Mouse (Mus musculus): ENCODE results near the gene Slc25a45. TPM values are rescaled to one million over a fixed set of nuclear protein-coding genes. Genes with fewer than 3 reads are reported as not detected.
A peak's percentile ranks its signal among the peaks of the same experiment; 100 is the strongest.

The Slc25a45 gene
- total and polyA plus RNA-seq, 2 experiments = 13.0 to 52.8 TPM

DNA sequence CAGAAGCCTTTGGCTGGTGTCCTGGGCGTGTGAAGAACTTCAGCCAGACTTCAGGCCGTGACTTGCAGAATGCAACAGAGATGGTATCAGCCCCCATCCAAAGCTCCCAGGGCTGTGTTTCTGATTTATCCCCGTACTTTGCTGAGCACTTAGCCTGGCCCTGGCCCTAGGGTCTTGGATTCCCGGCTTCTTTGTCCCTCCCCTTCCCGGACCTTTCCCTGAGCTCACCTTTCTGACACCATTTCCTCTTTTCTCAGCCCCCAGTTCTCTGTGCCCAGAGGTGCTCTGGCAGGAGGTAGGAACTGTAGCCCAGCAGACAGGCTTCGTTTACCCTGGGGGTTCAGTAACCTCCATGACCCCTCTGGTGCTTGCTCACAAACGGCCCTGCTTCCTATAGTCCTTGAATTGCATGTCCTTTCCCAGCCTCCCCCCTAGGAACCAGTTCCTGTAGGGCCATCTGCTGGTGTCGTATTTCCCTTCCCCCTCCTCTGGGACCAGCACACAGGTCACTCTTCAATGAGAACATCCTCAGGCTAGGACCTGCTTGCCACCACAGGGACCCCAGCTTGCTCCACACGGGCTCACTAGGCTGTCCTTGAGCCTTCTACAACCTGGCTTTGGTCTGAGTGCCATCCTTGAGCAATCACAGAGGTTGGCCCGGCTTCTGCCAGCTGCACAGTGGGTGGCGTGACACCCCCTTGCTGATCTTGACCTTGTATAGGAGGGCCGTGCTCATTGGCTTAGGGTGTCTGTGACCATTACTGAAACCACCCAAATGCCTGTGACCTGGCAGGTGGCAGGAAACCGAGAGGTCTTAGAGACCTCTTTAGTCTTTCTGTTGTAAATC is 28.6 kb upstream of the Slc25a45 start:
- peaks cover 5% of the 10 kb centered on the region for H3K79me2 ChIP-seq (ENCODE audit: control insufficient read depth, insufficient read depth, low read length)
- H3K27me3 ChIP-seq (ENCODE audit: control insufficient read depth, insufficient read depth, low read length) = no peaks in the 10 kb centered on the region
- TF ChIP-seq CTCF (IDR thresholded peaks at IDR 0.05; ENCODE audit: low read depth, low read length) (no peak), POLR2A (IDR thresholded peaks at IDR 0.05; ENCODE audit: extremely low read depth, insufficient read depth, low read length) (0 out of 2 replicates have a peak, but pooled peaks have one; percentile 35)
- H3K4me1 ChIP-seq (ENCODE audit: control insufficient read depth, insufficient read depth, low read length) = peaks cover 25% of the 10 kb centered on the region
- peak overlapping the region; percentile 83 for H3K9ac ChIP-seq (ENCODE audit: low read depth, low read length)
- DNase-seq (ENCODE audit: extremely low read depth, low read depth, low spot score) = peak; percentile 87
- H3K4me3 ChIP-seq (ENCODE audit: insufficient read depth, low read depth, low read length) = peak overlapping the region; percentile 51
- 4% methylated on average over 13 of the region's 13 CpGs for WGBS
- H3K36me3 ChIP-seq (ENCODE audit: control insufficient read depth, insufficient read depth, low read length) = no peaks in the 10 kb centered on the region
- H3K27ac ChIP-seq (replicated peaks; ENCODE audit: insufficient read depth, low read depth, low read length) = peak overlapping the region; percentile 96

DNA sequence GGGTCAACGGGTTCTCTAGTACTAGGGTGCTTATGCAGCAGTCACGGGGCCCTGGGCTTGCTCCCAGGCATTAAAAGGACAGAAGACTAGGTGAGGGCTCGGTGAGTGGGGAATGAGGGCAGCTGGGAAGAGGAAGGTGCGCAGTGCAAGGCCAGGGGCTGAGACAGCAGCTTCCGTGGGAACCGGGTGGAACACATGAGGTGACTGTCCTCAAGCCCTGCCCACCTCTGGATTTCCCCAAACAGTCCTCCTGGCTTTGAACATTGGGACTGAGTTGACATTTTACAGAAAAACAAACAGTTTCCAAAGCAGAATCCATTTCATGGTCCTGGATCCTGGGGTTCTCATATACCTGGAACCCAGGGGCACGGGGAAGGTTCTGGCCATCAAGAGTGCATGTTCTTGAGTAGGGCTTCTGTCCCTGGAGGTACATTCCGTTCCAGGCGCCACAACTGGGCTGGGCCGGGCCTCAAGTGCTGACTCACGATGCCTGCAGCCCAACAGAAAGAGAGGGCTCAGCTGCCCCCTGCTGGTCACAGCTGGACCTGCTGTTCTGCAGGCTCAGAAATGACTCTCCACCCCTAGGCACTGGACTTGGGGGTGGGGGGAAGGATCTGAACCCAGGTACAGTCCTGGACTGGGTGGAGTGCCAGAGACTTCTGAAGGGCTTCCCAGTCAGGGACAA is 27.6 kb upstream of the Slc25a45 start:
- Histone ChIP-seq H3K27me3 (ENCODE audit: control insufficient read depth, insufficient read depth, low read length) (no peaks in the 10 kb centered on the region), H3K36me3 (ENCODE audit: control insufficient read depth, insufficient read depth, low read length) (no peaks in the 10 kb centered on the region), H3K79me2 (ENCODE audit: control insufficient read depth, insufficient read depth, low read length) (no peaks in the 10 kb centered on the region), H3K27ac (replicated peaks; ENCODE audit: insufficient read depth, low read depth, low read length) (peak overlapping the region; percentile 96), H3K4me1 (ENCODE audit: control insufficient read depth, insufficient read depth, low read length) (peaks cover 25% of the 10 kb centered on the region), H3K9ac (ENCODE audit: low read depth, low read length) (peak overlapping the region; percentile 42), H3K4me3 (ENCODE audit: insufficient read depth, low read depth, low read length) (peak overlapping the region; percentile 7)
- WGBS = 1% methylated on average over 11 of the region's 11 CpGs
- peak; percentile 97 for DNase-seq (ENCODE audit: extremely low read depth, low read depth, low spot score)
- 0 out of 2 replicates have a peak, but pooled peaks have one; percentile 28 for TF ChIP-seq POLR2A (IDR thresholded peaks at IDR 0.05; ENCODE audit: extremely low read depth, insufficient read depth, low read length)
- TF ChIP-seq CTCF (IDR thresholded peaks at IDR 0.05; ENCODE audit: low read depth, low read length) = peak; percentile 98

DNA sequence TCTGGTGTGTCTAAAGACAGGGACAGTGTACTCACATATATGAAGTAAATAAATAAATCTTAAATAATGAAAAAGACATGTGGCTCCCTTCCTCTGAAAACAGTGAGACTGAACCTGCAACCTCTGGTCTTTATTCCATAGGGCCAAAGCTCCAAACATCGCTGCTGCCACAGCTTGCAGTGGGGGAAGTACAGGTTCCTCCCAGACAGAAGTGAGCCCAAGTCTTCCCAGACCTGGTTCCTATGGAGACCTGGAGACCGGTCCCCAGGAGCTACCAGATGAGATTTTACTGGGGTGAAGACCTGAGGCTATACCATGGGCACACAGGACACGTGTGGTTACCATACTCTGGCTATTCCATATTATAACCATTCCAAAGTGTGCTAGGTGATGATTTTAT is 26.7 kb upstream of the Slc25a45 start:
- Histone ChIP-seq H3K27ac (replicated peaks; ENCODE audit: insufficient read depth, low read depth, low read length) (peak overlapping the region; percentile 96), H3K9ac (ENCODE audit: low read depth, low read length) (peak overlapping the region; percentile 21; the same call in 1 of the 2 replicates), H3K4me3 (ENCODE audit: insufficient read depth, low read depth, low read length) (no peak overlapping the region), H3K27me3 (ENCODE audit: control insufficient read depth, insufficient read depth, low read length) (no peaks in the 10 kb centered on the region), H3K79me2 (ENCODE audit: control insufficient read depth, insufficient read depth, low read length) (no peaks in the 10 kb centered on the region), H3K36me3 (ENCODE audit: control insufficient read depth, insufficient read depth, low read length) (peaks cover 2% of the 10 kb centered on the region; the same call in 1 of the 2 replicates), H3K4me1 (ENCODE audit: control insufficient read depth, insufficient read depth, low read length) (peaks cover 25% of the 10 kb centered on the region)
- no peak for DNase-seq (ENCODE audit: extremely low read depth, low read depth, low spot score)
- WGBS = 74% methylated on average over 3 of the region's 3 CpGs
- no peak for TF ChIP-seq CTCF (IDR thresholded peaks at IDR 0.05; ENCODE audit: low read depth, low read length)
- no peak for TF ChIP-seq POLR2A (IDR thresholded peaks at IDR 0.05; ENCODE audit: extremely low read depth, insufficient read depth, low read length)

DNA sequence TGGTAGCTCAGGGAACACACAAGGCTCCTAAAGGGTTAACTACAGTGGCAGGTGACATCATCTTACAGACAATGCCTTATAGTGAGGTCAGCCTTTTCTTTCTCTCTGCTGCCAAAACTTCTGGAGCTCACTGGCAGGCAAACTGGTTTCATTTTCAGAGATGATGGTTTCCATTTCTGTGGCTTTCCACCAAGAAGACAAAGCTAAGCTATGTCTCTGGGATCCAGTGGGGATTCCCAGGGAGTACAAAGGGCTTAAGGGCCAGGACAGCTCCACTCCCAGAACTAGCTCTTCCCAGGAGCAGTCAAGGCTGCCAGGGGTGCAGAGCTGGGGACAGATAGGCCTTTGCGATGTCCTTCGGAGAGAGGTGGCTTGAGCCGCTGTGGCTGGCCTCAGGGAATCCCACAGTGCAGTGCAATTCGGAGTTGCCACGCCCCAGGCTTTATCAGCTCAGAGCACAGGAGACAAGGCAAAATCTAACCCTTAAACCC is 26.1 kb upstream of the Slc25a45 start:
- WGBS = 77% methylated on average over 5 of the region's 5 CpGs
- Histone ChIP-seq H3K79me2 (ENCODE audit: control insufficient read depth, insufficient read depth, low read length) (no peaks in the 10 kb centered on the region), H3K36me3 (ENCODE audit: control insufficient read depth, insufficient read depth, low read length) (peaks cover 2% of the 10 kb centered on the region; the same call in 1 of the 2 replicates), H3K4me3 (ENCODE audit: insufficient read depth, low read depth, low read length) (no peak overlapping the region), H3K27me3 (ENCODE audit: control insufficient read depth, insufficient read depth, low read length) (no peaks in the 10 kb centered on the region), H3K4me1 (ENCODE audit: control insufficient read depth, insufficient read depth, low read length) (peaks cover 25% of the 10 kb centered on the region), H3K9ac (ENCODE audit: low read depth, low read length) (peak overlapping the region; percentile 13; the same call in 1 of the 2 replicates), H3K27ac (replicated peaks; ENCODE audit: insufficient read depth, low read depth, low read length) (peak overlapping the region; percentile 11)
- peak; percentile 56 for DNase-seq (ENCODE audit: extremely low read depth, low read depth, low spot score)
- no peak for TF ChIP-seq POLR2A (IDR thresholded peaks at IDR 0.05; ENCODE audit: extremely low read depth, insufficient read depth, low read length)
- TF ChIP-seq CTCF (IDR thresholded peaks at IDR 0.05; ENCODE audit: low read depth, low read length) = no peak

DNA sequence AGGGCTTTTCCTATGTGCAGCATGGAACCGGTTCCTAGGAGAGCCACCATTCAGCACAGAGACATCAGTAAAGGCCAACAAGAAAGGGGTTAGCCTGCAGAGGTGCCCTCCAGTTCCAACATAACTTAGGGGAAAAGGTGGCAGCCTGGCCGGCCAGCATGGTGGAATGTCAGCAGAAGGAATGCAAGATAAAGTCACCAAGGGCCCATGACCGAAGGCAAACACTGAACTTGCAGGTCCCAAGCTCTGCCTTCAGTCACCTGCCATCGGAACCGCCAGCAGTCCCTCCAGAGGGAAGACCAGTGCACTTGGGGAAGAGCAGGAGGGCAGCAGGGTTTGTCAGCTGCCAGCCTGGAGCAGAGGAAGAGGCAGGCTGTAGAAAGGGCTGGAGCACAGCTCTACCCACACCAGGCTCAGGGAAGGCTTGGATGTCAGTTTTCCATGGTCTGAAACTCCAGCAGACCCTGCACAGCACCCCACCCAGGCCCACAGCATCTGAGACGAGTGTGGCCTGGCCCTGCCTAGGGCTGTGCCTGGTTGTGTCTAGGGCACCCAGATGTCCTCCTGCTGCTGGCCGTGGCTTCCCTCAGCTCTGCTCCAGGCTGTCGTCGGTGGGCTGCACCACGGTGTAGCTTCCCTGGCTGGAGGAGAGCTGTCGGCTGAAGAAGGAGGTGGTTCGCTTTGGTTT is 25.4 kb upstream of the Slc25a45 start:
- no peak for TF ChIP-seq CTCF (IDR thresholded peaks at IDR 0.05; ENCODE audit: low read depth, low read length)
- TF ChIP-seq POLR2A (IDR thresholded peaks at IDR 0.05; ENCODE audit: extremely low read depth, insufficient read depth, low read length) = no peak
- WGBS = 88% methylated on average over 12 of the region's 12 CpGs
- no peak for DNase-seq (ENCODE audit: extremely low read depth, low read depth, low spot score)
- Histone ChIP-seq H3K79me2 (ENCODE audit: control insufficient read depth, insufficient read depth, low read length) (no peaks in the 10 kb centered on the region), H3K4me1 (ENCODE audit: control insufficient read depth, insufficient read depth, low read length) (peaks cover 25% of the 10 kb centered on the region), H3K27me3 (ENCODE audit: control insufficient read depth, insufficient read depth, low read length) (no peaks in the 10 kb centered on the region), H3K36me3 (ENCODE audit: control insufficient read depth, insufficient read depth, low read length) (peaks cover 2% of the 10 kb centered on the region; the same call in 1 of the 2 replicates), H3K27ac (replicated peaks; ENCODE audit: insufficient read depth, low read depth, low read length) (peak overlapping the region; percentile 11), H3K4me3 (ENCODE audit: insufficient read depth, low read depth, low read length) (no peak overlapping the region), H3K9ac (ENCODE audit: low read depth, low read length) (no peak overlapping the region)
